Mouse (Mus musculus): ENCODE data around the gene Patj.

Gene Patj

DNA sequence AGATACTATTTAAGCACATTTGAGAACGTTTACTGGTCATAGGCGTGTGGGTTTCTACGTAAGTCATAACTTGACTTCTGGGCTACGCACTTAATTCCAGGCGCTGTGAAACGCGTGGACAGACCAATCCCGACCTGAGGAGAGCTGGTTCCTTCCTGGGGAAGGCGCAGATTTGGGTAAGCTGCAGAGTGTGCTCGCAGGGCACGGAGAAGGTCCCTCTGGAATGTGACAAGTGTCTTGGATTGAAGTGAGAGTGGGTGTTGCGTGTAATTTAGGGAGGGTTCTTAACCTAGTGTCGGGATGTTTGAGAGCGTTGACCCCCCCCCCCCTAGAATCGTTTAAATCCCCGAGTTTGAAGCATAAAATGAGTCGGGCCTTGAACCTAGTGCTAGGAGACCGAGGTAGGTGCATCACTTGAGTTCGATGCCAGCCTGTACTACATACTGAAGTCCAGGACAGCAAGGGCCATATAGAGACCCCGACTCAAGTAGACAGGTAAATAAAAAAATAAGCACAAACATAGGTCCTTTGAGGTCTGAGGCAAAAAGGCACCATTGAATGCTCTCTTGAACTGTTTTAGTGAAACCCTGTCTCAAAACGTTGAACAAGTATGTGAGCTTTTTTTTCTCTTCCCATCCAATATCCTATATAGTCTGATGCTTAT is 331.8 kb downstream of the Patj start:
- in situ Hi-C loops (cut with MboI; ENCODE audit: low pct_unique_long_range_greater_than_20kb in 1 of 2, low sequenced_read_pairs in 2 of 2, unreplicated experiment in 1 of 2): loop anchor here in 1 of 2 experiments (25.0 kb wide), 1 partner anchor 460 kb away; the partner anchor contains the start of gene Atg4c

DNA sequence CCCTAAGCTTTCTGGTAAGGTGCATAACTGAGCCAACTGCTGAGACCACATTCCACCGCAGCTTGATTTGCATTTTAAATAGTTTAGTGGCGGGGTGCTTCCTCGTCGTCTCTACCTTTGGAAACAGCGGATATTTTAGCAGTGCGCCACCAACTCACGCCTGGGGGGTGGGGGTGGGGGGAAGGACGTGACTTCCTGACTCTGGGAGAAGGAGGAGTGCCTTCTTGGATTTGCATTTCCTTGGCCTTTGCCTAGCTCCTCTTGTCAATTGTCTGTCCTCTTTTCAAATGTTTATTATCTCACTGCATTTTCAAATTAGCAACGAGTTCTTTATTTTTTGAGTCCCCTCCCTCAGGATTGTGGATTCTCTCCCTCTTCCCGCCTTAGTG is 332.4 kb downstream of the Patj start:
- in situ Hi-C loops (cut with MboI; ENCODE audit: low pct_unique_long_range_greater_than_20kb in 1 of 2, low sequenced_read_pairs in 2 of 2, unreplicated experiment in 1 of 2): loop anchor here in 1 of 2 experiments (25.0 kb wide), 1 partner anchor 459 kb away; the partner anchor contains the start of gene Atg4c

DNA sequence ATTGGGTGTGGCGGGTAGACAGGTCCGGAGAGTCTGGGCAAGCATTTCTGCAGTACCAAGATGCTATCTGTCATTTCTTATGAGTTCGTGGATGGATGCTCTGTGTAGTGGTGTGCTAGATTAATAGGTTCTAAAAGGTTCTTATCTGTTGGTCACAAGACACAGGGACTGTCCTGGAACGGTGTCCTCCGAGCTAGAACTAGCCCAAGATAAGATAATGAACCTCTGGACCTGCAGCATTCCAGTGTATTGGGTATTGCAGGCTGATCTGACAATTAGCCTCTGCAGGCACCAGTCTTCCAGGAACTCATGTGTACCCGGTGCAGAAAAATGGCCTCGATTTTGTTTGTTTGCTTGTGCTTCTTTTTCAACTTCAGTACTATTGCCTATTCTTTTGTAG is 333.1 kb downstream of the Patj start:
- in situ Hi-C loops (cut with MboI; ENCODE audit: low pct_unique_long_range_greater_than_20kb in 1 of 2, low sequenced_read_pairs in 2 of 2, unreplicated experiment in 1 of 2): loop anchor here in 1 of 2 experiments (25.0 kb wide), 1 partner anchor 459 kb away; the partner anchor contains the start of gene Atg4c

DNA sequence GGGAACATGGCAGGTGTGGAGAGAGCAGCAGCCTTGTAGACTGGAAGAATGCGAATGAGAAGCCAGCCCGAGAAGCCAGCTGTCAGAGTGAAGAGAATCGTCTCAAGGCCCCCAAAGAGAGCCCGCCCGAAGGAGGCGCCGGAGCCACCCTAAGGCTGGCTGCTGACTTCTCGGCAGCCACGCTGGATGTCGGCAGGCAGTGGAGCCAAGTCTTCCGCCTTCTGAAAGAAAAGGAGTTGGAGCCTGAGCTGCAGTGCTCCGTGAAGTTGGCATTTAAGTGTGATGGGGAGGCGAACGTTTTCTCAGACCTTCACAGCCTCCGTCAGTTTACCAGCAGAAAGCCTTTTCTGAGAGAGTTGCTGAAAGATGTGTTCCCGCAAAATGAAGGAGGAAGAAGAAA is 338.1 kb downstream of the Patj start:
- in situ Hi-C loops (cut with MboI; ENCODE audit: low pct_unique_long_range_greater_than_20kb in 1 of 2, low sequenced_read_pairs in 2 of 2, unreplicated experiment in 1 of 2): loop anchor here in 1 of 2 experiments (10.0 to 25.0 kb wide), 2 partner anchors 131 to 454 kb away; partner anchors contain the start of gene Atg4c

DNA sequence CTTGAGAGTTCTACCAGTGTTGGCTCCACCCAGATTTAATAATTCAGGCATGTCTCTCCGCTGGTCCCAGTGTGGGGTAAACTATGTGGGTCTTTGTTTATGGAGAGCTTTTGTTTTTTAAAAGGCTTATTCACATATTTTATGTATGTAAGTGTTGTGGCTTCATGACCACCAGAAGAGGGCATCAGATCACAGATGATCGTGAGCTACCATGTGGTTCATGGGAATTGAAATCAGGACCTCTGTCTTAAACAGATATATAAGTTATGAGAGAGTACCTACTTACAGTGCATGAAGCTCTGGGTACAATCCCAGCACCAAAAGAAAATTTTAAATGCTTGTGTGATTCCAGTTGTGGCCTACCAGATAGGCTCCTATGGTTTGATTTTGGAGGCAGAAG is 344.2 kb downstream of the Patj start:
- in situ Hi-C loops (cut with MboI; ENCODE audit: low pct_unique_long_range_greater_than_20kb in 1 of 2, low sequenced_read_pairs in 2 of 2, unreplicated experiment in 1 of 2): loop anchor here (10.0 to 25.0 kb wide), 3 partner anchors 125 to 448 kb away; partner anchors contain the start of gene Atg4c (in 1 of the 2)

DNA sequence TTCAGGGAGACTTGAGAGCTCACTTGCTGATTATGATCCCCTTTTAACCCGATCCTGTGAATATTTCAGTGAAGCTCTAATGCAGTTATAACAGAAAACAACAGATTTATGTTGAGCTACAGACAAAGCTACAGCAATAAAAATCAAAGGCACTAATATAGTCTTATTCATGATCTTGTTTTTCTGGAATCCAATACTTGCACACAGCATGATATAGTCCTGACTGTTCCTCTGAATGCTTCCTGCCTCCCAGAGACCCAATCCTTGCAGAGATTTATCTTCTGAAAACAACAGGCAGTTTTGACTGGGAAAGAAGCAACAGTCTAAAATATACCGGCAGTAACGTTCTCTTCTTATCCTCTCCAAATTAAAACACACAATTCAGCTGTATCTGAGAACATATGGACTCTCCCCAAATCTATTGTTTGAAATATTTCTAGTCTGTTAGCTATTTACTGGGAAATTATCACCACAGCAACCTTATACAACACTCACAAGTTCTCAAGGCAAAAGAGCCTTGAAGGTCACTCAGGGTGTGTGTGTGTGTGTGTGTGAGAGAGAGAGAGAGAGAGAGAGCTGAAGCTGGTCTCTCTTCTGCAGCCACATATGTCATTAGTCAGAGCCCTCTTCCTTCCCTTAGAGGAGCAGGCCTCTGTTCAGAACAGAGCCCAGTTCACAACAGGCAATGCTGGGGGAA is 347.8 kb downstream of the Patj start:
- in situ Hi-C loops (cut with MboI; ENCODE audit: low pct_unique_long_range_greater_than_20kb in 1 of 2, low sequenced_read_pairs in 2 of 2, unreplicated experiment in 1 of 2): loop anchor here (10.0 to 25.0 kb wide), 2 partner anchors 141 to 444 kb away; partner anchors contain the start of gene Atg4c (in 1 of the 2)

DNA sequence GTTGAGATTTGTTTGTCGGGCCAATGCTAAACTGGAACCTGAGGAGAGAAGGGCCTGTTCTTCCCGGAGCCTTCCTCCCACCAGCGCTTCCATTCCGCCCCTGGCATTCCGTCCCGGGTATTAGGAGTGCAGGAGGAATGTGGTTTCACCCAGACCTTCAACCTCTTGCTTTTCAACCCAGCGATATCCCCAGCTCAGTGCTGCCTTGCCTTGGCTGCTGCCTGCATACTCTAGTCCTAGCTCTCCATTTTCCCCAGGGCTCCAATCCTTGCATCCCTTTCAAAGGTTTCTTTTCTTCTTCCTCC is 348.3 kb downstream of the Patj start:
- in situ Hi-C loops (cut with MboI; ENCODE audit: low pct_unique_long_range_greater_than_20kb in 1 of 2, low sequenced_read_pairs in 2 of 2, unreplicated experiment in 1 of 2): loop anchor here (10.0 to 25.0 kb wide), 2 partner anchors 141 to 443 kb away; partner anchors contain the start of gene Atg4c (in 1 of the 2)

DNA sequence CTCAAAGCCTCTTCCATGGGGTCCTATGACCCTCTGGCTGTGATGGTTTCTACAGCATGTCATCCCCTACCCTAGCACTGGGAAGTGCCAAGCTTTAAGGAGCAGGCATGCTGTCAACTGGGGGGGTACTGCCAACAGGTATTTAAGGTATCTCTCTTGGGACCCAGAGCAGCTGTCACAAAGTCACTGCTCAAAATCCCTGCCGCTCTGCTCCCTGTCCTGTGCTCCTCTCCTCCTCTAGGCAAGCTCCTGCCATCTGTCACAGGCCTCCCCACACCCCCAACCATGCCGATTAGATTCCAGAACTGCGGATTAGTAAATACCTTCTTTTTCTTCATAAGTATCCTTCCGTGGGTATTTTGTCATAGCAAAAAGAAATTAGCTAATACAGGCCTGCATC is 358.9 kb downstream of the Patj start:
- in situ Hi-C loops (cut with MboI; ENCODE audit: low pct_unique_long_range_greater_than_20kb in 1 of 2, low sequenced_read_pairs in 2 of 2, unreplicated experiment in 1 of 2): no loop called here

DNA sequence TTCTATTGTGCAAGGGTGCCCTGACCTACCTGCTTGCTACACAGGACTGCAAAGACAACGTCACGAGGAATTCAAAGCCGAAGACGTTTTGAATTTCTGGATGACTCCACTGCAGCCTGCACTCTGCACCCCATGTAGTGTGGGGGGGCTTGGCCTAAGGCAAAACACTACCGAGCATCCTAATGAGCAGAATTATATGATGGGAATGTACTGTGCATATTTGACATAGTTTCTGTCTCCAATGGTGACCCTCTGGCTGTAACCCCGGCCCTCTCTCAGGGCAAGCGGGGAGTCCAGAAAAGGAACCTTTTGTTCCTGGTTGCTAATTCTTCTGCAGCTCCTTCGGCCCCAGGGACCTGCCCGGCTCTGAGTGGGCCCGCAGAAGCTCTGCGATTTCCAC is 360.6 kb downstream of the Patj start:
- in situ Hi-C loops (cut with MboI; ENCODE audit: low pct_unique_long_range_greater_than_20kb in 1 of 2, low sequenced_read_pairs in 2 of 2, unreplicated experiment in 1 of 2): no loop called here

DNA sequence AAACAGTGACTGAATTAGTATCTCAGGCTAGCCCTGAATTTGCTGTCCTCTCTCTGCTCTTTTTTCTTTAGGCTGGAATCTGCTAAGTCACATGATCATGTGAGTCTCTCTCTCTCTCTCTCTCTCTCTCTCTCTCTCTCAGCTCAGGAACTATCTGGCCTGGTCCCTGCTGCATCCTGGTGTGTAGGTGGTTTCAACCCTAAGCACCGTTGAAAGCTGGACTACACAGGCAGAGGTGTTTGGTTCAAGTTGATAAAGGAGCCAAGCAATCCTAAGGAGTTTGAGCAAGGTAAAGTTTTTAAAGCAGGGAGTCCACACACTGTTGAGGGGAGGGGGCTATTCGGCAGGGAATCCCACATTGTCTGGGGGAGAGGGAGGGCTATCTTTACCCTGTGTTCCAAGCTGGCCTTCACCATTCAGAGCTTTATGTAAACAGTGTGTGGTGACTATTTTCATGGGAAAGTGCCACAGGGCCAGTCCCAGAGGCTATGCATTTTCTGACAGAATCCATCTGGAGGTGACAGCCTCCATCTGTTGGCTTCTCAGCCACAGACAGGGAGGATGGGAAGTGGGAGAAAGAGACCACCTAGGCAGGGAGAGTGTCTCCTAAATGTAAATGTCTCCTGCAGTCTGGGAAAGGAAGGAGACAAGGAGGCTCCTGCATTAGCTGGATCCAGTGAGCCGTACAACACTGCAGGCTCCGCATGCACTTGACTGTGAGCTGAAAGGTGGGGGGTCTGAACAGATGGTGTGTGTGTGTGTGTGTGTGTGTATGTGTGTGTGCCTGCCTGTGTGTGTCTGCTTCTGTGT is 362.6 kb downstream of the Patj start:
- in situ Hi-C loops (cut with MboI; ENCODE audit: low pct_unique_long_range_greater_than_20kb in 1 of 2, low sequenced_read_pairs in 2 of 2, unreplicated experiment in 1 of 2): no loop called here

DNA sequence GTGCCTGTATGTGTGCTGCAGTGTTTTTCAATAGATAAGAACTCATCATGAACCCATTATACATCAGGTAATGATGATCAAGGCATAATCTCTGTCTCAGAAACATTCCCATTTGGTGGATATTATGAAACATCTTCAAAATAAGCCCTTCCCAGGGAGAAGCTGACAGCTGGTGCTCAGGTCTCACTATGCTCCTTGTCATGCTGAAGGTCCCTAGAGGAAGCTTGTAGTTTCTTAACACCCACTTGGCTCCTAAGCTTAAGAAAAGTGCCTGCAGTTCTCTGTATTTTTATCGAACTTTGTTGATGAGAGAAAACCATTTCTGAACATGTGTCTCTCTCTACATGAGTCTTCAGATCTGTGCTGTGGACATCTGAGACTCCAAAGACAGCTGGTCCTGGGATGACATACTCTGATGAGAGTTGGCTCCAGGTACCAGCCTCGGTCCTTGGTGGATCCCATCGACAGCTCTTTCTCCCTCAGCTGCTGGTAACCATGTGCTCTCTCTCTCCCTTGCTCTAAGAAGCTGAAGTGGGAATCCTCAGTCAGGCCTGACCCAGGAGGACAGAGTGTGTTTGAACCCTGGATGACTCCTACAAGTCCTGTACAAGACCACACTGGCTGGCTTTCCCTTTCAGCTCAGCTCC is 363.4 kb downstream of the Patj start:
- in situ Hi-C loops (cut with MboI; ENCODE audit: low pct_unique_long_range_greater_than_20kb in 1 of 2, low sequenced_read_pairs in 2 of 2, unreplicated experiment in 1 of 2): no loop called here

DNA sequence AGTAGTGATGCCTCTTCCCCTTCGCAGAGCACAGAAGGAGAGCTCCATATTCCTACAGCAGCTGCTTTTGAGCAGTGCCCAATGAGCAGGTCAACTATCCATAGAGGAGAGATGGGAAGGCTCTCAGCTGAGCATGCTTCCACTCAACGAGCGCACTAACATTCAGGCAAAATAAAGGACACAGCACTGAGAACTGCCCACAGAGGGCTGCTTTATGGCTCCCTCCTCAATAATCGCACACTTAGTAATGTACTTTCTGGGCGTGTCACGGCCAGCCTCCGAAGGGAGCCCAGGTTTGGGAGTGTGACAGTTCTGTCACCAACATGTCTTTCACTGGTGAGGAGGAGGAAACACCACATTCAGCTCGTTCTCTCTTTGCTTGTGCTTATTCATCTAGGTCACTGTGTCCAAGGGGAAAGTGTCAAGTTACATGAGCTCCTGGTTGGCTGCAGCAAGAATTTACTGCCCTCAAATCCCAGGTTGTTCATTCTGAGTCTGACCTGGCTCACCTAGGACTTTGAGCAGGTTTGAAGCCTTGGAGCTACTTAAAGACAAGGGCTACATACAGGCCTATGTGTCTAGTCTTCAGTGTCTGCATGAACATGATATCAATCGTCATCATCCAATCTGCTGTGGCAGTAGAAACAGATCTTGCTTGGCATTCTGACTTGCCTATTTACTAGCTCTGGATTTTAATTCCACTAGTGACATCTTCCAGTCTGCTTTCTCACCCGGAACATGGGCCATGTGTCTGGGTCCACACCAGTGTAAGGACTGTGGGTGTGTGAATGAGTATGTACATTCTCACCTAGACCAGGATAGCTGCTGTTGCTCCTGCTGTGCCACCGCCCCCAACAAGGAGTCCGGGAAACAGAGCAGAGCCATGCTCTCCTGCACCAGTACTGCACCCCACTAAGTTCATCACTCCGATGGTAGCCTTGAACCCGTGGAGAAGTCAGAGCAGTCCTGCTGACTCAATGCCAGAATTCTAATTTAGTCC is 371.8 kb downstream of the Patj start:
- in situ Hi-C loops (cut with MboI; ENCODE audit: low pct_unique_long_range_greater_than_20kb in 1 of 2, low sequenced_read_pairs in 2 of 2, unreplicated experiment in 1 of 2): no loop called here
